Mouse (Mus musculus): Measurements from ENCODE around the gene Npr3.
"Not testable (repeated sequence)": the region's sequence is repeated elsewhere in the genome, so short reads cannot be mapped to it uniquely, and the experiment has no call there.

Npr3 gene

GRCm38 (mm10) chr15:11881822-11882221 is 25.3 kb downstream of the Npr3 start:
- no peak for DNase-seq

DNA sequence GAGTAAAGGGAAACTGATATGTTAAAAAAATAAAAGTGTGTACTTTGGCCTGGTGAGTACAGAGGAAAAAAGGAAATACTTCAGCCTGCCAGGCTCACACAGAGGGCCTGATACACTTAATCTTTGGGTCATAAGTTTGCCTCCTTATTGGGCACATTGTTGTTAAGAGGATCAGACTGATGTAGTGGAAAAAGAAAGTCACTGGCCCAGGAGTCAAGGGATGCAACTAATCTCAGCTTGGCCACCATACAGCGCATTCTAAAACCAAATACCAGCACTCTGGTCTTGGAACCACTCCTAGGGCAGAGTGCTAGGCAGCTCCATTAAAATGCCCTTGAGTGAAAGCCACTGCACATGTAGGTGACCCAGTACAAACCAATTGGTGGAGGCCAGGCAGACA is 28.8 kb downstream of the Npr3 start:
- DNase-seq, result no peak

DNA sequence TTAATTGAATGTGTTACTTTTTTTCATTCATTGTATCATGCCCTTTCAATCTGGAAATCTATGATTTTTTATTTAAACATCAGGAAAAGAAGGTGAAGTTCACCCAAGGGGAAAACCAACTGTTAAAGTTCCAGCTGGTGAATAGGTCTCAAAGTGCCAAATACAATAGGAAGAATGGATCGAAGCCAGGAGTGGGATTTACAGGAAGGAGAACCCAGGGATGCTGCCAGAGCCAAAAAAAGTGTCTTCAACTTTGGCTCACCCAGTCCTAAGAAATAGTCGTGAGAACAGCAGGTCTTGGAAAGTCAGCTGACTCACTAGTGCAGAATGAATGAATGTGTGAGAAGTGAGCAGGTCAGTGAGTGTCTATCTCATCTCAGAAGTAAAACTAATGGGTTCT is 29.8 kb downstream of the Npr3 start:
- DNase-seq, result no peak

DNA sequence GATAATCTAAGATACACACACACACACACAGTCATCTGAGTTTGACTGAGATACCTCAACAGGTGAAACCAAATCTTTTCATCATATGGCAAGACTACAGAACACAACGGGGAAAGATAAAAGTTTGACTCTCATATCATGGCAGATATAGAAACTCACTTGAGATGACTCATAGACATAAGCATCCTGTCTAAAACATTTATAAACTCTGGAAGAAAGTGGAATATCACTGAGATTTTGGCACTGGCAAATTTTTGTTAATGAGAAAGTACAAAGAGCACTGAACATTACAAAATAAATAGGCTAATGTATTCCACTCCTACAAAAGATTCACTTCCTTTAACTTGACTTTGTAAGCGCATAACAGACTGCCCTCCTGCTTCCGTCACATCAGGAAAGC is 40.2 kb downstream of the Npr3 start:
- no peak for DNase-seq

- peak in 1 of 2 experiments; percentile 5 for DNase-seq
Measured at GRCm38 (mm10) chr15:11863540-11863818, 43.6 kb downstream of the Npr3 start.

GRCm38 (mm10) chr15:11862785-11863539 is 44.1 kb downstream of the Npr3 start:
- peak; percentile 12 to 21 for DNase-seq

GRCm38 (mm10) chr15:11862253-11862652 is 44.8 kb downstream of the Npr3 start:
- no peak for DNase-seq

DNA sequence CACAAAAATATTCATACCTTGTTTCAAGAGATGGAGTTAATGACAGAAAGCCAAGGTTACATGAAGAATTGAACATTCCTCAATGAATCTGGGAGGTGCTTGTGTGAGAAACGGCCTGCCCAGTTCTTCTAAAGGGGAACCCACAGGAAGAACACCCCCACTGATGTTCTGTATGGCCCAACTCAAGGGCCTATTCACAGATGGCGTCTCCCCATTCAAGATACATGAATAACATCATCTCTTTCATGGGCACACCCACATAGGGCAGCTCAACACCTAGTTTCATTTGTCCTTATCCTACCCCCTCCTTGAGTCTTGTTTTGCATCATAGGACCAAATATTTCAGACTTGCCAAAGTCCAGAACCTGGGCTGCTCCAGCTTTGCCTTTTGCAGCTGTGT is 46.8 kb downstream of the Npr3 start:
- DNase-seq, result no peak

GRCm38 (mm10) chr15:11859829-11860228 is 47.3 kb downstream of the Npr3 start:
- no peak for DNase-seq

DNA sequence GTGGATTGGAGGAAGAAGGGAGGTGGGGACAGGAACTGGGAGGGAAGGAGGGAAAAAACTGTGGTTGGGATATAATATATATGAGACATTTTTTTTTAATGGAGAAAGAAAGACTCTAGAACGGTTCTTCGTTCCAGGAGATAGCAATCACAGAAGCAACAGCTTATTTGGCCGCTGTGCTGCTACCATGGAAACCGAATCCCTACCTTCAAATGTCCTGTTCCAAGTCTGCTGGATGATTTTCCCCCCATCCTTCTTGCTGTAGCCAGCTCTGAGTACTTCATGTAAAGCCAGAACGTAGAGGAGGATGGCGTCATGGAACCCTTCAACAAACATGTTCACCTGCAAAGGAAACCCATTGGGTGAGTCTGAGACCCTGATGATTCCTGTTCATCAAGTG is 48.7 kb downstream of the Npr3 start:
- DNase-seq, result no peak

GRCm38 (mm10) chr15:11845204-11846062 is 61.7 kb downstream of the Npr3 start:
- no peak for DNase-seq

- DNase-seq, result no peak
Measured at GRCm38 (mm10) chr15:11844115-11844514, 63.0 kb downstream of the Npr3 start.

- no peak for DNase-seq
Measured at GRCm38 (mm10) chr15:11841828-11842227, 65.3 kb downstream of the Npr3 start.

- DNase-seq, result no peak
Measured at GRCm38 (mm10) chr15:11835913-11836312, 71.2 kb downstream of the Npr3 start.

DNA sequence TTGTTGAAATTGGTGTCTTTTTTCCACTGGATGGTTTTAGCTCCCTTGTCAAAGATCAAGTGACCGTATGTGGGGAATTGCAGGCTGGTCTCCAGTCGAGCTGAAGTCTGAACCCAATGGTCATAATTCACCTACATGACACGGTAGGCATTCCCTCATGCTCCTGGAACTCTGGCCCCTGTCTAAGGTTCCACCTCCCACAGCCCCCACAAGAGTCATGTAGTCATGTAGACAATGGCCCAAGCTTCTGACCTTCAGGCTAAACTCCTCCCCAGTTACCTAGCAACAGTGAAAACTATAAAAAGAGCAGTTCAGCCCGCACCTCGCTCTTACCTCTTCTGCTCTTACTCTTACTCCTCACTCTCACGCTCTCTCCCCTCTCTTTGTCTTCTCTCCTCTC is 84.7 kb downstream of the Npr3 start:
- DNase-seq, result not testable (repeated sequence)

DNA sequence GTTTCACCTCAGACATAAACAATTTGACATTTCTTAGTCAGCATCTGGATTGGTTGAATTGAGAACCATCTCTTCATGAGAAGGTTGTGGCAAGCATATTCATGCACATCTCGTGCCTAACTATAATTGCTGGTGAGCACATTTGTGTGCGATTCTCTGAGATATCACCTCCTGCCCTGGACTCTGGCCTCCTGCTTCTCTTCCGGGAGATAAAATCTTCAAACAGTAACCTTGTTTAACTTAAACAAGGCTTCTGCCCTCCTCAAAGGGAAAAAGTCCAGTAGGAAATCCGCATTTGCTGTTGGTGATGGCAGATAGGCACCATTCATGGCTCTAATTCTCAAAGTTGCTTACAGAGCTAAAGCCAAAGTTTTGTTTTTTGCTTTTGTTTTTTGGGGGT is 91.5 kb downstream of the Npr3 start:
- no peak for DNase-seq

DNA sequence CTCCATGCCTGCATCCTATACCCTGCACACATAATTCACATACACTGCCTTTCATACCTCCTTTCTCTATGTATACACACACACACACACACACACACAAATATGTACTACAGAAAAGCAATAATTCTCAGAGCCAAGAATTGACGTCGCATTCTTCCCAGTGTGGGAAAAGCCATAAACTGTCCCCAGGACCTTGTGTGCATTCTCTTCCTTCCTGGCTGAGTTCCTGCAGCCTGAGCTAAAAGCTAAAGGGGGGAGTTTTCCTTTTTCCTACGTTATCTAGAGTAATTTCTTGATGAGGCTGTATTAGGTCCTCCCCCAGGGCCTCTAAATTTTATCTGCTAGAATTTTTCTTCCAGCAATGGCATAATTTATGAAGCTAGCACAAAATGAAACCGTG is 103.5 kb downstream of the Npr3 start:
- DNase-seq, result no peak

DNA sequence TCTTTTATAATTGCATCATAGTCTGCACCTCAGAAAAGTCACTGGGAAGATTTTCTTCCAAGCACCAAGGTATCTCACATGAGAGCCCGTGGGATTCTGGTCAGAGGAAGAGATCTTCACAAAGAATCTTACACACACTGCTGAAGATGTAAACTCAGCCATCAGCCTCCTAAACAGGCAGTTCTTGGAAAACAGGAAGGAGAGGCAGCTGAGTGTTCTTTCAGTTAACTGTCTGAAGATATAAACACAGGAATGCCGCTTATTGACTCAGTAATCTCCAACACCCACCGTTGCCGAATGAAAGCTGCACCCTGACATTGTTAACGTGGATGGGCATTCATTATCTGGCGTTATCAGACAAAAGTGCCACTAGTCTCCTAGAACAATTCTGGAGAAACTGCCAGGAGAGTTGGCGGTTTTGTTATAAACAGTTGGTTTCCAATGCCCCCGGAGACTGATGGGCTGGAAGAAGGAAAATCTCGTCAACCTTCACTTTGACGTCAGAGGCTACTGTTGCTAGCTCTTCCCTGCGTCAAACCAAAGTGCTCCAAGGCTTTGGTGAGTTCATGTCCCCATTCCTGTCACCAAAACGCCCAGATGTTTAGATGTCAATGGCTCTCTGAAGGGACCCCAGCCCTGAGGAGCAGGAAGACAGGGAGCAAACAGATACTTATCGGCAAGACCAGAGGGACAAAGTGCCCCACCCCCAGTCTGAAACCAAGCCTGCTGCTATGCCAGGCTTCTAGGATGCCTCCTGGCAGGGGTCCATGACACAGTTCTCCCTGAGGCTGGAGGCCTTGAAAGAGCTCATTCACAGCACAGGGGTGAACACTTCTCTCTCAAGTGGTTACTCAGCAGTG is 105.0 kb downstream of the Npr3 start:
- peak; percentile 54 to 70 for DNase-seq

DNA sequence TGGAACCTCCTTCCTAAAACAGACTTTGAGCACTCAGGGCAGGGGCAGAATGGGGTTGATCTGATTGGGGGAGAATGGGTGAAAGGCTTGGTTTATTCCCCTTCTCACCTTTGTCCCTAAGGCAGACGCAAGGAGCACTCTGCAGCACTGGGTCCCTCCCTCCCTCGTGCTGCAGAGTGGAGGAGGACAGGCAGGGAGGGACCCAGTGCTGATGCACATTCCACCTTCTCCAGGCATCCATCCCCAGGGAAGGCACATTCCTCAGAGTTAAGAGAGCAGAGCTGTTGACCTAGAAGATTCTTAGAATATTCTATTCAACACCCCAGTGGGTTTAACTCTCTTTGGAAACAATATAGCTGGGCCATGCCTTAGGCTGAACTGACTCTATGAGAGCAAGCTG is 112.5 kb downstream of the Npr3 start:
- no peak for DNase-seq
